Mouse (Mus musculus): ENCODE measurements around the gene Nmnat1. TPM values are rescaled to one million over a fixed set of nuclear protein-coding genes. Genes with fewer than 3 reads are reported as not detected.

Nmnat1 gene
- polyA plus RNA-seq, 1 experiment from 2014 or later: 18.8 TPM

GRCm38 (mm10) chr4:149424755-149425154 lies 60.2 kb downstream of the Nmnat1 start:
- Histone ChIP-seq H3K9me3 (replicated peaks) (no peaks in the 10 kb centered on the region; the same call in 1 of the 2 replicates), H3K27ac (replicated peaks) (peak overlapping the region; percentile 97), H3K4me3 (peak overlapping the region; percentile 94), H3K4me1 (peaks cover 28% of the 10 kb centered on the region), H3K27me3 (ENCODE audit: low read depth, poor library complexity, severe bottlenecking) (no peaks in the 10 kb centered on the region), H3K36me3 (peaks cover 13% of the 10 kb centered on the region)
- no peak for DNase-seq (ENCODE audit: low spot score)
- 5% methylated on average over 9 of the region's 9 CpGs for WGBS

- H3K36me3 ChIP-seq: peaks cover 20% of the 10 kb centered on the region
- no peak overlapping the region for H3K27ac ChIP-seq (replicated peaks)
- no peak overlapping the region for H3K4me3 ChIP-seq
- WGBS: 87% methylated on average over 5 of the region's 5 CpGs
- no peak for DNase-seq (ENCODE audit: low spot score)
- H3K4me1 ChIP-seq: peaks cover 35% of the 10 kb centered on the region
- no peaks in the 10 kb centered on the region for H3K27me3 ChIP-seq (ENCODE audit: low read depth, poor library complexity, severe bottlenecking)
- no peaks in the 10 kb centered on the region; the same call in 1 of the 2 replicates for H3K9me3 ChIP-seq (replicated peaks)
Measured at GRCm38 (mm10) chr4:149417854-149418365, 67.1 kb downstream of the Nmnat1 start.

Other genes starting within 250 kb of the Nmnat1 start
- gene Kif1b, start 177.5 kb downstream of the Nmnat1 start, polyA plus RNA-seq (2016; fragmentation: Nextera tagmentation; extraction: Ambion mirVana): 63.4 and 82.4 TPM in 2 replicates
- 56.2 and 60.9 TPM in 2 replicates for gene Ube4b, start 58.5 kb downstream of the Nmnat1 start, polyA plus RNA-seq (2016; fragmentation: Nextera tagmentation; extraction: Ambion mirVana)
- not detected in 2 replicates for gene Rbp7, start 30.2 kb downstream of the Nmnat1 start, polyA plus RNA-seq (2016; fragmentation: Nextera tagmentation; extraction: Ambion mirVana)
- 0.41 and 0.55 TPM in 2 replicates for gene Tmem274, start 7.8 kb downstream of the Nmnat1 start, polyA plus RNA-seq (2016; fragmentation: Nextera tagmentation; extraction: Ambion mirVana)
- gene Lzic, start within 50 bp of the Nmnat1 start, polyA plus RNA-seq (2016; fragmentation: Nextera tagmentation; extraction: Ambion mirVana): 48.5 and 48.9 TPM in 2 replicates
- 54.8 and 56.6 TPM in 2 replicates for gene Ctnnbip1, start 33.0 kb upstream of the Nmnat1 start, polyA plus RNA-seq (2016; fragmentation: Nextera tagmentation; extraction: Ambion mirVana)
- 17.5 and 29.8 TPM in 2 replicates for gene Clstn1, start 101.3 kb upstream of the Nmnat1 start, polyA plus RNA-seq (2016; fragmentation: Nextera tagmentation; extraction: Ambion mirVana)
- 7.9 and 11.2 TPM in 2 replicates for gene Pik3cd, start 217.4 kb upstream of the Nmnat1 start, polyA plus RNA-seq (2016; fragmentation: Nextera tagmentation; extraction: Ambion mirVana)